Mouse (Mus musculus) heart, embryonic 12.5 days (tissue): Measurements from ENCODE around the gene Wdr12. TPM values are rescaled to one million over a fixed set of nuclear protein-coding genes. Genes with fewer than 3 reads are reported as not detected.

Experiments
- ATAC-seq: fragments of 200-750 bp; cut with Nextera tagmentation; 2 replicates; pipeline ENCODE4 v1.8.0; 2017; ENCODE audit warnings: moderate TSS enrichment, moderate library complexity; ENCODE audit not compliant: insufficient number of reproducible peaks, low FRiP score
- H3K27ac ChIP-seq: fragments of 300-500 bp; sonication (generic); 2 replicates; pipeline ENCODE4 v1.5.1; 2016; ENCODE audit warnings: mild to moderate bottlenecking, moderate library complexity; ENCODE audit not compliant: poor library complexity, severe bottlenecking
- H3K27me3 ChIP-seq: fragments of 300-500 bp; sonication (generic); replicated peaks from 2 replicates; pipeline ENCODE4 v1.6.1; 2016; ENCODE audit warnings: mild to moderate bottlenecking, moderate library complexity
- H3K36me3 ChIP-seq: fragments of 300-500 bp; sonication (generic); 2 replicates; pipeline ENCODE4 v1.6.1; 2016; ENCODE audit warnings: mild to moderate bottlenecking, moderate library complexity
- H3K4me1 ChIP-seq: fragments of 300-500 bp; sonication (generic); replicated peaks from 2 replicates; pipeline ENCODE4 v1.6.1; 2016; ENCODE audit warnings: mild to moderate bottlenecking
- H3K4me2 ChIP-seq: fragments of 300-500 bp; sonication (generic); 2 replicates; pipeline ENCODE4 v1.6.1; 2016; ENCODE audit warnings: mild to moderate bottlenecking, moderate library complexity
- H3K4me3 ChIP-seq: fragments of 300-500 bp; sonication (generic); 2 replicates; pipeline ENCODE4 v1.5.1; 2016; ENCODE audit warnings: mild to moderate bottlenecking
- H3K9ac ChIP-seq: fragments of 300-500 bp; sonication (generic); 2 replicates; pipeline ENCODE4 v1.6.1; 2016; ENCODE audit warnings: mild to moderate bottlenecking, moderate library complexity
- H3K9me3 ChIP-seq: fragments of 300-500 bp; sonication (generic); replicated peaks from 2 replicates; pipeline ENCODE4 v1.6.1; 2016; ENCODE audit warnings: mild to moderate bottlenecking, moderate library complexity
- WGBS: fragments of 180-500 bp; shearing (Covaris S2); methylation state at CpG from one replicate; pipeline ENCODE4 v1.1.7; 2016; 5-methylcytosine and 5-hydroxymethylcytosine counted together
- polyA plus RNA-seq: library from polyadenylated mRNA; unstranded; fragments of >200 nt; fragmentation: Nextera tagmentation; extraction: Ambion mirVana; gene quantifications from 2 replicates; pipeline ENCODE4 v1.2.1, GENCODE M21; 2016

Wdr12 gene
- polyA plus RNA-seq: 27.9 and 33.1 TPM in 2 replicates

- peak within 1 kb of the TSS; percentile 82 for H3K4me2 ChIP-seq
- peaks cover 12% of the 10 kb centered on the region for H3K36me3 ChIP-seq
- ATAC-seq: peak; percentile 97
- peak within 1 kb of the TSS; percentile 82 for H3K4me3 ChIP-seq
- H3K27me3 ChIP-seq: no peaks in the 10 kb centered on the region
- WGBS: under 1% methylated on average over 69 of the region's 71 CpGs
- H3K4me1 ChIP-seq: peaks cover 5% of the 10 kb centered on the region
- H3K9ac ChIP-seq: peak within 1 kb of the TSS; percentile 86
- H3K9me3 ChIP-seq: no peaks in the 10 kb centered on the region
- peak within 1 kb of the TSS; percentile 100 for H3K27ac ChIP-seq
Observed at GRCm38 (mm10) chr1:60098024-60098781, at the start of gene Wdr12, which contains the start of gene Carf. Gene Wdr12, minus strand, starts transcription at chr1:60098645. Gene Carf, plus strand, starts transcription at chr1:60098247.

GRCm38 (mm10) chr1:60137346-60137745, 38.9 kb upstream of the Wdr12 start:
- WGBS: 53% methylated on average over 9 of the region's 9 CpGs
- Histone ChIP-seq H3K4me1 (no peaks in the 10 kb centered on the region), H3K9ac (no peak overlapping the region), H3K27ac (no peak overlapping the region), H3K4me2 (no peak overlapping the region), H3K36me3 (peaks cover 26% of the 10 kb centered on the region), H3K9me3 (no peaks in the 10 kb centered on the region), H3K27me3 (no peaks in the 10 kb centered on the region), H3K4me3 (no peak overlapping the region)
- ATAC-seq: no peak

- no peak overlapping the region for H3K4me3 ChIP-seq
- peaks cover 21% of the 10 kb centered on the region for H3K36me3 ChIP-seq
- no peak for ATAC-seq
- 76% methylated on average over 7 of the region's 7 CpGs for WGBS
- H3K4me1 ChIP-seq: no peaks in the 10 kb centered on the region; the same call in 1 of the 2 replicates
- no peak overlapping the region for H3K27ac ChIP-seq
- no peaks in the 10 kb centered on the region for H3K27me3 ChIP-seq
- no peak overlapping the region for H3K9ac ChIP-seq
- H3K4me2 ChIP-seq: no peak overlapping the region
- H3K9me3 ChIP-seq: no peaks in the 10 kb centered on the region
Observed at GRCm38 (mm10) chr1:60117721-60118455, 19.4 kb upstream of the Wdr12 start.

- no peaks in the 10 kb centered on the region; the same call in 1 of the 2 replicates for H3K9me3 ChIP-seq
- 98% methylated on average over 1 of the region's 1 CpGs for WGBS
- ATAC-seq: no peak
Observed at GRCm38 (mm10) chr1:60104582-60104981, 6.1 kb upstream of the Wdr12 start.

GRCm38 (mm10) chr1:60098839-60099238, 394 bp upstream of the Wdr12 start:
- ATAC-seq: no peak

More at GRCm38 (mm10) chr1:60104582-60104981, 6.1 kb upstream of the Wdr12 start:
- H3K4me2 ChIP-seq: no peak overlapping the region
- H3K36me3 ChIP-seq: peaks cover 24% of the 10 kb centered on the region
- H3K27me3 ChIP-seq: no peaks in the 10 kb centered on the region
- H3K4me3 ChIP-seq: no peak overlapping the region
- H3K9ac ChIP-seq: no peak overlapping the region
- H3K27ac ChIP-seq: no peak overlapping the region
- no peaks in the 10 kb centered on the region for H3K4me1 ChIP-seq

GRCm38 (mm10) chr1:60097277-60098023, 995 bp downstream of the Wdr12 start:
- Histone ChIP-seq H3K9me3 (no peaks in the 10 kb centered on the region), H3K36me3 (peaks cover 19% of the 10 kb centered on the region), H3K9ac (peak overlapping the region; percentile 86), H3K27me3 (no peaks in the 10 kb centered on the region), H3K4me1 (peaks cover 5% of the 10 kb centered on the region), H3K27ac (peak overlapping the region; percentile 100), H3K4me2 (peak overlapping the region; percentile 82), H3K4me3 (peak overlapping the region; percentile 82)
- ATAC-seq: peak; percentile 86
- under 1% methylated on average over 25 of the region's 25 CpGs for WGBS

More at GRCm38 (mm10) chr1:60098839-60099238, 394 bp upstream of the Wdr12 start:
- peak overlapping the region; percentile 100 for H3K27ac ChIP-seq
- H3K9me3 ChIP-seq: no peaks in the 10 kb centered on the region
- peaks cover 9% of the 10 kb centered on the region for H3K36me3 ChIP-seq
- peaks cover 5% of the 10 kb centered on the region for H3K4me1 ChIP-seq
- H3K27me3 ChIP-seq: no peaks in the 10 kb centered on the region
- peak overlapping the region; percentile 86 for H3K9ac ChIP-seq
- H3K4me3 ChIP-seq: peak overlapping the region; percentile 82
- H3K4me2 ChIP-seq: peak overlapping the region; percentile 82
- WGBS: 11% methylated on average over 9 of the region's 9 CpGs

- Histone ChIP-seq H3K36me3 (peaks cover 25% of the 10 kb centered on the region), H3K4me3 (peak overlapping the region; percentile 82), H3K27ac (no peak overlapping the region), H3K9me3 (no peaks in the 10 kb centered on the region), H3K27me3 (no peaks in the 10 kb centered on the region), H3K4me2 (peak overlapping the region; percentile 82), H3K4me1 (peaks cover 5% of the 10 kb centered on the region), H3K9ac (peak overlapping the region; percentile 86)
- ATAC-seq: no peak
- WGBS: 8% methylated on average over 13 of the region's 13 CpGs
Observed at GRCm38 (mm10) chr1:60096572-60097276, 1.7 kb downstream of the Wdr12 start.

- Histone ChIP-seq H3K9me3 (no peaks in the 10 kb centered on the region), H3K36me3 (peaks cover 28% of the 10 kb centered on the region), H3K27ac (no peak overlapping the region), H3K4me2 (no peak overlapping the region), H3K27me3 (no peaks in the 10 kb centered on the region), H3K9ac (no peak overlapping the region), H3K4me1 (no peaks in the 10 kb centered on the region), H3K4me3 (no peak overlapping the region)
- 84% methylated on average over 6 of the region's 6 CpGs for WGBS
- no peak for ATAC-seq
Observed at GRCm38 (mm10) chr1:60076411-60076810, 22.0 kb downstream of the Wdr12 start.

- Histone ChIP-seq H3K9ac (no peak overlapping the region), H3K9me3 (no peaks in the 10 kb centered on the region), H3K4me1 (no peaks in the 10 kb centered on the region), H3K4me2 (no peak overlapping the region), H3K27me3 (no peaks in the 10 kb centered on the region), H3K27ac (no peak overlapping the region), H3K36me3 (peaks cover 28% of the 10 kb centered on the region), H3K4me3 (no peak overlapping the region)
- no peak for ATAC-seq
- WGBS: 73% methylated on average over 3 of the region's 3 CpGs
Observed at GRCm38 (mm10) chr1:60075590-60075989, 22.9 kb downstream of the Wdr12 start.

GRCm38 (mm10) chr1:60074935-60075334, 23.5 kb downstream of the Wdr12 start:
- 77% methylated on average over 2 of the region's 2 CpGs for WGBS
- no peak for ATAC-seq

More at GRCm38 (mm10) chr1:60074935-60075334, 23.5 kb downstream of the Wdr12 start:
- no peaks in the 10 kb centered on the region for H3K9me3 ChIP-seq
- H3K36me3 ChIP-seq: peaks cover 26% of the 10 kb centered on the region
- H3K4me1 ChIP-seq: no peaks in the 10 kb centered on the region
- H3K9ac ChIP-seq: no peak overlapping the region
- H3K4me3 ChIP-seq: no peak overlapping the region
- no peaks in the 10 kb centered on the region for H3K27me3 ChIP-seq
- H3K4me2 ChIP-seq: no peak overlapping the region
- H3K27ac ChIP-seq: no peak overlapping the region
